Comparison of ENCODE assay signal across 21 mouse cellular contexts in genomic region chr19:47497736-47498135, GRCm38 (mm10). TPM values are rescaled to one million over a fixed set of nuclear protein-coding genes. Genes with fewer than 3 reads are reported as not detected.
A peak's percentile ranks its signal among the peaks of the same experiment; 100 is the strongest.
DNase-seq lines count a peak whose midpoint lies in the region; ATAC-seq lines count a peak whose summit lies in the region.
"Had no signal": no experiment of that assay in that cellular context is flagged by ENCODE, and none has a peak within 500 bp of the region (broad histone marks: within the 10 kb centered on the region; RNA-seq: fewer than 3 reads in every experiment).

No protein-coding gene starts in this region.

- no peak overlapping the region for H3K9ac ChIP-seq in midbrain, embryonic 13.5 days (replicated peaks)
- H3K9ac ChIP-seq in limb, embryonic 11.5 days (ENCODE audit: low read length), result no peak overlapping the region
- H3K9ac ChIP-seq in limb, embryonic 15.5 days, result no peak overlapping the region
- H3K9ac ChIP-seq: embryonic facial prominence, embryonic 12.5 days; heart, embryonic 13.5 days; hindbrain, embryonic 15.5 days had no signal

- 0 out of 2 replicates have a peak overlapping the region, but pooled peaks have one; percentile 5 for H3K27ac ChIP-seq in midbrain, embryonic 10.5 days (replicated peaks)
- H3K27ac ChIP-seq in midbrain, embryonic 13.5 days, result no peak overlapping the region
- 0 out of 2 replicates have a peak overlapping the region, but pooled peaks have one; percentile 10 for H3K27ac ChIP-seq in limb, embryonic 11.5 days (replicated peaks; ENCODE audit: low read depth, low read length)
- peak overlapping the region; percentile 6; the same call in 1 of the 2 replicates for H3K27ac ChIP-seq in limb, embryonic 15.5 days
- H3K27ac ChIP-seq: embryonic facial prominence, embryonic 12.5 days; forebrain, embryonic 10.5 days; gastrocnemius, adult 2 months; heart, embryonic 13.5 days; hindbrain, embryonic 15.5 days had no signal

- H3K4me1 ChIP-seq in midbrain, embryonic 10.5 days, result peaks cover 25% of the 10 kb centered on the region
- H3K4me1 ChIP-seq in midbrain, embryonic 13.5 days (replicated peaks), result peaks cover 24% of the 10 kb centered on the region
- peaks cover 24% of the 10 kb centered on the region for H3K4me1 ChIP-seq in limb, embryonic 11.5 days (ENCODE audit: control insufficient read depth, insufficient read depth, low read length)
- H3K4me1 ChIP-seq in limb, embryonic 15.5 days, result peaks cover 37% of the 10 kb centered on the region

- WGBS in midbrain, embryonic 10.5 days, result 94% methylated on average over 6 of the region's 6 CpGs
- 90% methylated on average over 6 of the region's 6 CpGs for WGBS in midbrain, embryonic 13.5 days
- 56% methylated on average over 6 of the region's 6 CpGs for WGBS in limb, embryonic 11.5 days
- WGBS in limb, embryonic 15.5 days, result 43% methylated on average over 6 of the region's 6 CpGs

- H3K9me3 ChIP-seq in midbrain, embryonic 10.5 days (replicated peaks), result no peaks in the 10 kb centered on the region
- H3K9me3 ChIP-seq in midbrain, embryonic 13.5 days, result no peaks in the 10 kb centered on the region
- no peaks in the 10 kb centered on the region for H3K9me3 ChIP-seq in limb, embryonic 11.5 days (ENCODE audit: control insufficient read depth, low read length)
- no peaks in the 10 kb centered on the region for H3K9me3 ChIP-seq in limb, embryonic 15.5 days
- H3K9me3 ChIP-seq: embryonic facial prominence, embryonic 12.5 days; forebrain, embryonic 10.5 days; heart, embryonic 13.5 days; hindbrain, embryonic 15.5 days had no signal

- no peak overlapping the region for H3K4me3 ChIP-seq in midbrain, embryonic 10.5 days
- no peak overlapping the region for H3K4me3 ChIP-seq in midbrain, embryonic 13.5 days (replicated peaks)
- no peak overlapping the region for H3K4me3 ChIP-seq in limb, embryonic 11.5 days (ENCODE audit: low read depth, low read length)
- no peak overlapping the region for H3K4me3 ChIP-seq in limb, embryonic 15.5 days
- H3K4me3 ChIP-seq: embryonic facial prominence, embryonic 12.5 days; erythroblast, embryonic 14.5 days; forebrain, embryonic 10.5 days; gastrocnemius, adult 2 months; heart, embryonic 13.5 days; hindbrain, embryonic 15.5 days had no signal

- no peak overlapping the region for H3K4me2 ChIP-seq in midbrain, embryonic 13.5 days (replicated peaks)
- no peak overlapping the region for H3K4me2 ChIP-seq in limb, embryonic 11.5 days (ENCODE audit: low read depth, severe bottlenecking)
- no peak overlapping the region for H3K4me2 ChIP-seq in limb, embryonic 15.5 days
- H3K4me2 ChIP-seq: embryonic facial prominence, embryonic 12.5 days; heart, embryonic 13.5 days; hindbrain, embryonic 15.5 days had no signal

- no peak for DNase-seq in midbrain, embryonic 10.5 days (ENCODE audit: low spot score)
- no peak for DNase-seq in limb, embryonic 11.5 days (ENCODE audit: low spot score)
- no peak for DNase-seq in frontal cortex, postnatal 36 days (ENCODE audit: low spot score in 2 of 2)
- DNase-seq: adrenal gland, adult 2 months; adrenal gland, postnatal 25 days; cerebellum, adult 18-20 months; embryo, embryonic 11 days; gastrocnemius, adult 2 months; gastrocnemius, postnatal 36 days; heart, adult 11 months; heart, postnatal 36 days had no signal

- no peak for ATAC-seq in midbrain, embryonic 13.5 days
- ATAC-seq in limb, embryonic 11.5 days (ENCODE audit: insufficient number of reproducible peaks, low FRiP score, low TSS enrichment, low read depth), result no peak
- no peak for ATAC-seq in limb, embryonic 15.5 days (ENCODE audit: insufficient number of reproducible peaks, low FRiP score, low TSS enrichment, low read depth)
- ATAC-seq in megakaryocyte, adult 5-6 weeks (ENCODE audit: poor library complexity, severe bottlenecking), result no peak
- ATAC-seq: forebrain, embryonic 16.5 days had no signal

- peaks cover 14% of the 10 kb centered on the region for H3K36me3 ChIP-seq in midbrain, embryonic 10.5 days
- peaks cover 2% of the 10 kb centered on the region; the same call in 1 of the 2 replicates for H3K36me3 ChIP-seq in midbrain, embryonic 13.5 days
- no peaks in the 10 kb centered on the region; the same call in 1 of the 2 replicates for H3K36me3 ChIP-seq in limb, embryonic 11.5 days (ENCODE audit: control insufficient read depth, insufficient read depth, low read length)
- H3K36me3 ChIP-seq in limb, embryonic 15.5 days, result no peaks in the 10 kb centered on the region; the same call in 1 of the 2 replicates
- H3K36me3 ChIP-seq: hindbrain, embryonic 15.5 days had no signal

- no peaks in the 10 kb centered on the region for H3K27me3 ChIP-seq in midbrain, embryonic 10.5 days (ENCODE audit: low read depth, poor library complexity, severe bottlenecking)
- no peaks in the 10 kb centered on the region for H3K27me3 ChIP-seq in midbrain, embryonic 13.5 days
- H3K27me3 ChIP-seq in limb, embryonic 11.5 days (ENCODE audit: control insufficient read depth, insufficient read depth, low read length), result no peaks in the 10 kb centered on the region
- H3K27me3 ChIP-seq in limb, embryonic 15.5 days, result no peaks in the 10 kb centered on the region
- H3K27me3 ChIP-seq: CH12.LX; embryonic facial prominence, embryonic 12.5 days; heart, embryonic 13.5 days; hindbrain, embryonic 15.5 days had no signal

RNA-seq across cellular contexts. Expression of gene Sh3pxd2a, which starts 33.5 kb away (rescaled TPM):
- polyA plus RNA-seq in midbrain, embryonic 10.5 days (2016; fragmentation: Nextera tagmentation; extraction: Ambion mirVana), result 1.7 TPM in 2 replicates
- polyA plus RNA-seq in midbrain, embryonic 13.5 days (2015; fragmentation: Nextera tagmentation; extraction: Ambion mirVana), result 2.0 and 2.2 TPM in 2 replicates
- 8.9 and 10.4 TPM in 2 replicates for polyA plus RNA-seq in limb, embryonic 11.5 days (2014; fragmentation: Nextera tagmentation; extraction: Ambion mirVana)
- 12.2 and 12.4 TPM in 2 replicates for polyA plus RNA-seq in limb, embryonic 15.5 days (2015; fragmentation: Nextera tagmentation; extraction: Ambion mirVana)
- total RNA-seq in megakaryocyte, adult 5-6 weeks (2015), result 1.4 and 1.8 TPM in 2 replicates
- 1.1 and 1.3 TPM in 2 replicates for total RNA-seq in megakaryocyte, adult 5-6 weeks (2017)

RNA-seq across cellular contexts. Expression of gene Stn1, which starts 39.6 kb away (rescaled TPM):
- 52.5 and 63.4 TPM in 2 replicates for polyA plus RNA-seq in midbrain, embryonic 10.5 days (2016; fragmentation: Nextera tagmentation; extraction: Ambion mirVana)
- polyA plus RNA-seq in midbrain, embryonic 13.5 days (2015; fragmentation: Nextera tagmentation; extraction: Ambion mirVana), result 30.2 and 36.3 TPM in 2 replicates
- 60.5 and 60.6 TPM in 2 replicates for polyA plus RNA-seq in limb, embryonic 11.5 days (2014; fragmentation: Nextera tagmentation; extraction: Ambion mirVana)
- polyA plus RNA-seq in limb, embryonic 15.5 days (2015; fragmentation: Nextera tagmentation; extraction: Ambion mirVana), result 52.2 and 52.7 TPM in 2 replicates
- 44.2 and 46.2 TPM in 2 replicates for total RNA-seq in megakaryocyte, adult 5-6 weeks (2015)
- total RNA-seq in megakaryocyte, adult 5-6 weeks (2017), result 39.2 and 44.9 TPM in 2 replicates
